Mouse (Mus musculus) bone marrow, adult 2 months (tissue): ENCODE measurements around the gene Isyna1. TPM values are rescaled to one million over a fixed set of nuclear protein-coding genes. Genes with fewer than 3 reads are reported as not detected.

Source experiments
- H3K27ac ChIP-seq: fragments of 200-500 bp; 2 replicates; pipeline ENCODE4 v1.5.1; 2012; ENCODE audit warnings: low read depth, mild to moderate bottlenecking, control low read depth, inconsistent platforms, low read length; ENCODE audit not compliant: control insufficient read depth, poor library complexity, insufficient read depth
- H3K4me1 ChIP-seq: fragments of 200-500 bp; 2 replicates; pipeline ENCODE4 v1.6.1; 2011; ENCODE audit warnings: low read length; ENCODE audit not compliant: control insufficient read depth, insufficient read depth
- H3K4me3 ChIP-seq: fragments of 200-500 bp; replicated peaks from 2 replicates; pipeline ENCODE3; 2011; ENCODE audit warnings: mild to moderate bottlenecking, low read depth, low read length, control low read depth; ENCODE audit not compliant: control insufficient read depth
- CTCF ChIP-seq: fragments of 200-500 bp; IDR thresholded peaks from 2 replicates; pipeline ENCODE4 v1.5.1; 2011; ENCODE audit warnings: low read length, control low read depth; ENCODE audit not compliant: control insufficient read depth, insufficient read depth
- POLR2A ChIP-seq: fragments of 200-500 bp; IDR thresholded peaks from 2 replicates; pipeline ENCODE4 v1.6.1; 2011; ENCODE audit warnings: low read depth, mild to moderate bottlenecking, control low read depth, low read length, borderline replicate concordance; ENCODE audit not compliant: control insufficient read depth
- WGBS: fragments of 180-500 bp; shearing (Covaris S2); methylation state at CpG from one replicate; pipeline ENCODE4 v1.1.7; 2018; 5-methylcytosine and 5-hydroxymethylcytosine counted together
- polyA plus RNA-seq: library from polyadenylated mRNA; stranded (reverse); fragments of >200 nt; gene quantifications from 2 replicates; pipeline ENCODE4 v1.2.4, GENCODE M21; 2011; ENCODE audit warnings: low replicate concordance; ENCODE audit not compliant: missing spikeins, insufficient read depth, insufficient read length

Isyna1 gene
- polyA plus RNA-seq, 1 experiment: 23.7 TPM

GRCm38 (mm10) chr8:70596216-70596615 is 2.0 kb downstream of the Isyna1 start:
- 86% methylated on average over 18 of the region's 18 CpGs for WGBS
- Histone ChIP-seq H3K4me3 (no peak overlapping the region), H3K4me1 (peaks cover 4% of the 10 kb centered on the region), H3K27ac (no peak overlapping the region)
- TF ChIP-seq CTCF (no peak), POLR2A (no peak)

- Histone ChIP-seq H3K4me1 (peaks cover 4% of the 10 kb centered on the region), H3K4me3 (no peak overlapping the region), H3K27ac (no peak overlapping the region)
- TF ChIP-seq POLR2A: no peak
- TF ChIP-seq CTCF: no peak
- 86% methylated on average over 17 of the region's 17 CpGs for WGBS
These were observed 2.7 kb downstream of the Isyna1 start for GRCm38 (mm10) chr8:70596775-70597416.

DNA sequence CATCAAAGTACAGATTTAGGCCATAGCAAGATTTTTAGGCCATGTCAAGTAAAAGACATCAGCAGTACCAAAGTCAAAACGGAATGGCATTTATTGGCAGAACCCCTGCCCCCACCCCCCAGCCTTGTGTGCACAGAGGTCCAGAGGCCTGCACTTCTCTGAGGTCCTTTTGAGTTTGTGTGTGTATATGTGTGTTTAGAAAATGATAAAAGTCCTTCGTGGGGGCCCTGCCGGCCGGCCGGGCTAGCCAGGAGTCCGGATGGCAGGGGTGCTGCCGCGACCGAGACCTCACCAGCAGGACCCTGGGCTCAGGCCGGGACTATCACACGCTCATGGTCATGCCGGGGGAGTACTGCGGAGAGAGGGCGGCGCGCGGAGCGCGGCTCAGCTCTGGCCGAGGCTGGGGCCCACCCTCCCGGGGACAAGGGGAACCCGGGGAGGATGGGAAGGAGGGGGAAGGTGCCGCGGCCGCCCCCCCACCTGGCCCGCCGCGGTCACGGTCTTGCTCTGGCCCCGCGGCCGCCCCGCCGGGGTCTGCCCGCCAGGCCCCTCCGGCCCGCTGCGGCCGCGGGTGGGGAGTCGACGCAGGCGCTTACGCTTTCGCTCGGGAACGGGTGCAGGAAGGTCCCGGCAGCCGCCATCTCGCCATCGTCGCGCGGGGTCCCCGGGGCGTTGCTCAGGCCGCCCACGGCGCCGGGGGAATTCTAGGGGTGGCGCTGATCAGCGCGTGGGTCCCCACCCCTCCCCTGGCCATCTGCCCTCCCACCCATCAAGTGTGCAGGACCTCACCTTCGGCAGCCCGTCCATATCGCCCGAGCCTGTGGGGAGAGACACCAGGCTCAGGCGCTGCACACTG is 3.5 kb downstream of the Isyna1 start:
- TF ChIP-seq CTCF (no peak), POLR2A (no peak)
- 95% methylated on average over 68 of the region's 68 CpGs for WGBS
- Histone ChIP-seq H3K4me1 (peaks cover 4% of the 10 kb centered on the region), H3K4me3 (no peak overlapping the region), H3K27ac (no peak overlapping the region)

- Histone ChIP-seq H3K4me3 (no peak overlapping the region), H3K27ac (no peak overlapping the region), H3K4me1 (peaks cover 4% of the 10 kb centered on the region)
- peak; percentile 31; the same call in 1 of the 2 replicates for TF ChIP-seq CTCF
- no peak for TF ChIP-seq POLR2A
- 77% methylated on average over 29 of the region's 29 CpGs for WGBS
These were observed 4.1 kb downstream of the Isyna1 start for GRCm38 (mm10) chr8:70598283-70598682.

- no peak overlapping the region for H3K27ac ChIP-seq
- no peak overlapping the region for H3K4me3 ChIP-seq
- no peak for TF ChIP-seq POLR2A
- peaks cover 4% of the 10 kb centered on the region for H3K4me1 ChIP-seq
- 93% methylated on average over 10 of the region's 10 CpGs for WGBS
These were observed 4.5 kb downstream of the Isyna1 start for GRCm38 (mm10) chr8:70598722-70599121.

GRCm38 (mm10) chr8:70599507-70600290 is 5.5 kb downstream of the Isyna1 start:
- H3K4me3 ChIP-seq: no peak overlapping the region
- no peak for TF ChIP-seq CTCF
- TF ChIP-seq POLR2A: no peak
- 87% methylated on average over 12 of the region's 12 CpGs for WGBS
- peaks cover 4% of the 10 kb centered on the region for H3K4me1 ChIP-seq
- no peak overlapping the region for H3K27ac ChIP-seq

- TF ChIP-seq CTCF: no peak
- no peak for TF ChIP-seq POLR2A
- 32% methylated on average over 10 of the region's 10 CpGs for WGBS
- H3K4me1 ChIP-seq: peaks cover 3% of the 10 kb centered on the region
- H3K4me3 ChIP-seq: peak overlapping the region; percentile 5
- peak overlapping the region; percentile 76 for H3K27ac ChIP-seq
These were observed 6.5 kb downstream of the Isyna1 start for GRCm38 (mm10) chr8:70600473-70601270.

- H3K27ac ChIP-seq: peak overlapping the region; percentile 56
- peaks cover 3% of the 10 kb centered on the region for H3K4me1 ChIP-seq
- H3K4me3 ChIP-seq: no peak overlapping the region
- TF ChIP-seq CTCF: no peak
- TF ChIP-seq POLR2A: no peak
- 6% methylated on average over 26 of the region's 26 CpGs for WGBS
These were observed 7.1 kb downstream of the Isyna1 start for GRCm38 (mm10) chr8:70601271-70601649.
